Mouse (Mus musculus): ENCODE measurements around the gene Uqcr11. TPM values are rescaled to one million over a fixed set of nuclear protein-coding genes. Genes with fewer than 3 reads are reported as not detected.

The Uqcr11 gene
- polyA plus RNA-seq, 1 experiment from 2014 or later, result 1,492 TPM

DNA sequence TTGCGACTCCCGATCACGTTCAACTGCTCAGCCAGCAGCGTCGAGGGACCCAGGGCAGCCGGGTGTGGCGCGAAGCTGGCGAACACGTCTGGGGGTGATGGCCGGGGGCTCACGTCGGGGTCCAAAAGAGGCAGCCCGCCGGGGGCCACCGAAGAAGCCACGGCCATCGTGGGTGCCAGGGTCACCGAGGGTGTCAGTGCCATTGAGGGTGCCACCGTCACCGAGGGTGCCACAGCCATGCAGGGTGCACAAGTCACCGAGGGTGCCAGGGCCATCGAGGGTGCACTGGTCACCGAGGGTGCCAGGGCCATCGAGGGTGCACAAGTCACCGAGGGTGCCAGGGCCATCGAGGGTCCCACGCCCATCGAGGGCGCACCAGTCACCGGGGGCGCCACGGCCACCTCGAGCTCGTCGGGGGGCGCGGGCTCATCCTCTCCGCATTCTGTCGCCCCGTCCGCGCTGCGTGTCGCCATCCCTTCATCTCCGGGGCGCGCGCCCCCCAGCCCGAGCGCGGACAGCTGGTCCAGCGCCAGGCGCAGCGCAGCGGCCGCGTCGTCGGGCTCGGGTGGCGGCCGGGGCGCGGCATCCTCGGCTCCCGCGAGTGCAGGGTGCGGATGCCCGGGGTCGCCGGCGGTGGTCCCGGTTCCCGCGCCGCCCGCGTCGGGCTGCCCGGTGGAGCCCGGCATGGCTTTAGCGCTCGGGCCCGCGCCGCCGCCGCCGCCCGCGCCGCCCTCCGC, 19.7 kb downstream of the Uqcr11 start:
- Histone ChIP-seq H3K27me3 (ENCODE audit: control insufficient read depth, insufficient read depth, low read length) (no peaks in the 10 kb centered on the region), H3K9ac (ENCODE audit: low read length) (peak overlapping the region; percentile 87), H3K4me1 (ENCODE audit: control insufficient read depth, insufficient read depth, low read length) (peaks cover 22% of the 10 kb centered on the region), H3K27ac (ENCODE audit: low read length) (peak overlapping the region; percentile 44), H3K9me3 (replicated peaks; ENCODE audit: control insufficient read depth, low read length) (no peaks in the 10 kb centered on the region), H3K36me3 (ENCODE audit: control insufficient read depth, insufficient read depth) (peaks cover 23% of the 10 kb centered on the region), H3K4me3 (ENCODE audit: low read length) (peak overlapping the region; percentile 75), H3K4me2 (ENCODE audit: low read depth, low read length) (peak overlapping the region; percentile 98)
- peak; percentile 15 for ATAC-seq (replicated peaks; ENCODE audit: extremely low read depth, insufficient read depth, low FRiP score)
- under 1% methylated on average over 83 of the region's 94 CpGs for WGBS

DNA sequence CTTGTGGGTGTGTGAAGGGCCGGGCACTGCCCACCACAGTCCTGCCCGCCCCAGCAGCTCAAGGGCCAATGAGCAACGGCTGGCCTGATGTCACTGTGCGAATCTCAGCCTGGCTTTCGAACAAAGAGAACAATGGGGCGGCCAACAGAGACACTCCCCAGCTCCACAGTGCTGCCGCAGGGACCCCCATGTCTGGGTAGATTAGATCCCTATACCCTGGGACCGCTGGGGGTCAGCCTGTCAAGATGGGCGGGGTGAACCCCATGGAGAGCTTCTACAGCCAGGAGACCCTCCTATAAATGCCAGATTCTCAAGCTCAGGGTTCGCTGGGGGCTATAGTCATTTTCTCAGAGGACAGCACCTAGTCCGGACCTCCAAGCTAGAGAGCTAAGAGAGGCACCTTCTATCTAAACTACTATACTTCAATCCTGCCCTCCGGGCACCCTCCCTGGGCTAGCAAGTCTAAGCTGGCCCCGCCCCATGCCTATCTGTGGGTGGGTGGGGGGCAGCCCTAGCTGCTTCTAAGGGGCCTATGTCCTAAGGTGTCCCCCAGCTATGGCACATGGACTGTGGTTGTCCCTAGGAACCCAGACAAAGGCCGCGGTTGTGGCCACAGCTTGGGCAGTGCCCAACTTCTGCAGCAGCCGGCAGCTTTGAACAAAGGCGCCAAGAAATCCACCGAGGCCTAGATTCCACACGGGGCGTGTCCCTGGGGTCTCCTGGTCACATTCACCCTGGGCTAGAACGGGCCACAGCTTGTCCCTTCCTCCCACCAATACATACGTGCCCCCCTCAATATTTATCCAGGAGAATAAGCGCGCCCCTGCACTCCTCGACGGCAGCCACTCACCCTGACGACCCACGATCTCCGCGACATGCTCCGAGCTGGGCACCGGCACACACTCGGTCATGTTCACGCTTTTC, 20.6 kb downstream of the Uqcr11 start:
- Histone ChIP-seq H3K9ac (ENCODE audit: low read length) (peak overlapping the region; percentile 87), H3K9me3 (replicated peaks; ENCODE audit: control insufficient read depth, low read length) (no peaks in the 10 kb centered on the region), H3K27ac (ENCODE audit: low read length) (peak overlapping the region; percentile 44), H3K4me1 (ENCODE audit: control insufficient read depth, insufficient read depth, low read length) (peaks cover 22% of the 10 kb centered on the region), H3K27me3 (ENCODE audit: control insufficient read depth, insufficient read depth, low read length) (no peaks in the 10 kb centered on the region), H3K36me3 (ENCODE audit: control insufficient read depth, insufficient read depth) (peaks cover 24% of the 10 kb centered on the region), H3K4me3 (ENCODE audit: low read length) (peak overlapping the region; percentile 75), H3K4me2 (ENCODE audit: low read depth, low read length) (peak overlapping the region; percentile 98)
- WGBS, result 4% methylated on average over 34 of the region's 34 CpGs
- 0 out of 2 replicates have a peak, but pooled peaks have one; percentile 23 for ATAC-seq (replicated peaks; ENCODE audit: extremely low read depth, insufficient read depth, low FRiP score)

DNA sequence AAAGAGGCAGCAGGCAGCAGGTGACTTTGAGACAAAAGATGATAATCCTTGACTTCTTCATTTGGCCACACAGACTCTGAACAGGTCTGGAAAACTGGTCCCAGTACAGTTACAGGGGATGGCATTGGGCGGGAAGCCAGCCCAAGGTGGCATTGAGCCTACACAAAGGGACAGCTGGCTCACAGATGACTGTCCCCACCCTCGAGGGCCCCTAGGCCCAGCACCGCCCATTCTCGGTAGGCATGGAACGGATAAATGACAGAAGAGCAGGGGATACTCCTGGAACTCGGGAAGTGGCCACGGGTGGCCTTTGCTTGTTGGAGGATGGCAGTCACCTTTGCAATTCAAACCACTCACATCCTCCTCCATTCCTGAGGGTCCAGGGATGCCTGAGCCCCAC, 21.3 kb downstream of the Uqcr11 start:
- H3K27ac ChIP-seq (ENCODE audit: low read length), result peak overlapping the region; percentile 44; the same call in 1 of the 2 replicates
- H3K36me3 ChIP-seq (ENCODE audit: control insufficient read depth, insufficient read depth), result peaks cover 28% of the 10 kb centered on the region
- WGBS, result 27% methylated on average over 7 of the region's 7 CpGs
- no peaks in the 10 kb centered on the region for H3K27me3 ChIP-seq (ENCODE audit: control insufficient read depth, insufficient read depth, low read length)
- no peaks in the 10 kb centered on the region for H3K9me3 ChIP-seq (replicated peaks; ENCODE audit: control insufficient read depth, low read length)
- peak overlapping the region; percentile 75 for H3K4me3 ChIP-seq (ENCODE audit: low read length)
- H3K9ac ChIP-seq (ENCODE audit: low read length), result peak overlapping the region; percentile 87
- ATAC-seq (replicated peaks; ENCODE audit: extremely low read depth, insufficient read depth, low FRiP score), result no peak
- H3K4me1 ChIP-seq (ENCODE audit: control insufficient read depth, insufficient read depth, low read length), result peaks cover 22% of the 10 kb centered on the region
- peak overlapping the region; percentile 98 for H3K4me2 ChIP-seq (ENCODE audit: low read depth, low read length)

DNA sequence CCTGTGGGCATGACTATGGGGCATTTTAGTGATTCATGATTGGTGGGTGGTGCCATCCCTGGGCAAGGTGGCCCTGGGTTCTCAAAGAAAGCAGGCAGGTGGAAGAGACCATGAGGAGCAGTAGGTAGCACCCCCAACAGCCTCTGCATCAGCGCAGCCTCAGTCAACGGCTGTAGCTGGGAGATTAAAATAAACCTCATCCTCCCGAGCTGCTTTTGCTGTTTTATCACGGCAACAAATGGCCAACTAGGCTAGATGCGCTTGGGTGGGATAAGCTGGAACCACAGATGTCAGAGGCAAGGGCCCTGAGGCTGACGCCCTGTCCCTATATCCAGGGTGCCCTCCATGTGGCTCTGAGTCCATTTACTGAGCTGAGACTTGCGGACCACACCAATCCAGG, 21.9 kb downstream of the Uqcr11 start:
- peak overlapping the region; percentile 75 for H3K4me3 ChIP-seq (ENCODE audit: low read length)
- H3K27ac ChIP-seq (ENCODE audit: low read length), result no peak overlapping the region
- no peak overlapping the region; the same call in 1 of the 2 replicates for H3K9ac ChIP-seq (ENCODE audit: low read length)
- ATAC-seq (replicated peaks; ENCODE audit: extremely low read depth, insufficient read depth, low FRiP score), result no peak
- H3K27me3 ChIP-seq (ENCODE audit: control insufficient read depth, insufficient read depth, low read length), result no peaks in the 10 kb centered on the region
- 65% methylated on average over 7 of the region's 7 CpGs for WGBS
- H3K9me3 ChIP-seq (replicated peaks; ENCODE audit: control insufficient read depth, low read length), result no peaks in the 10 kb centered on the region
- H3K4me2 ChIP-seq (ENCODE audit: low read depth, low read length), result peak overlapping the region; percentile 98
- peaks cover 28% of the 10 kb centered on the region for H3K36me3 ChIP-seq (ENCODE audit: control insufficient read depth, insufficient read depth)
- H3K4me1 ChIP-seq (ENCODE audit: control insufficient read depth, insufficient read depth, low read length), result peaks cover 22% of the 10 kb centered on the region

DNA sequence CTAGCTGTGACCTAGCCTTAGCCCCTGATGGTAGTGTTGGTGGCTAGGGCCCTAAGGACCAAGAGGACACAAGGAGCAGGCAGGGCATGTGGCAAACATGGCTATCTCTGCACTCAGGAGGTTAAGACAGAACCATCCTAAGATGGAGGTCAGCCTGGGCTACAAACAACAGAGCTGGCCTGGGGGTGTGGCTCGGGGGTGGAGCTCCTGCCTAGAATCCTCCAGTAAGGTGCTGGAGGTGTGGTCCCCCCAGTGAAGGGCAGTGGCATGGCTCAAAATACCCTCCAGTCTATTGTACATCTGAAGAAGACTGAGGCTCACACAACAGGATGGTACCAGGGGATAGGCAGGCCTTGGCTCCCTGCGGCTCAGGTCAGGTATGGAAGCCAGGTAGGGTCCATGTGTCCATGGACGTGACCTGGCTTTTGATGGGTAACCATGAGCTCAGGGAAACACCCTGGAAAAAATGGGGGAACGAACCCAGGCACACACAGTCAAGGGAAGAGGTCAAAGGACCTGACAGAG, 22.5 kb downstream of the Uqcr11 start:
- Histone ChIP-seq H3K9me3 (replicated peaks; ENCODE audit: control insufficient read depth, low read length) (no peaks in the 10 kb centered on the region), H3K27ac (ENCODE audit: low read length) (no peak overlapping the region), H3K9ac (ENCODE audit: low read length) (no peak overlapping the region), H3K36me3 (ENCODE audit: control insufficient read depth, insufficient read depth) (peaks cover 28% of the 10 kb centered on the region), H3K4me2 (ENCODE audit: low read depth, low read length) (no peak overlapping the region), H3K4me3 (ENCODE audit: low read length) (no peak overlapping the region), H3K27me3 (ENCODE audit: control insufficient read depth, insufficient read depth, low read length) (no peaks in the 10 kb centered on the region), H3K4me1 (ENCODE audit: control insufficient read depth, insufficient read depth, low read length) (peaks cover 22% of the 10 kb centered on the region)
- WGBS, result 90% methylated on average over 4 of the region's 4 CpGs
- ATAC-seq (replicated peaks; ENCODE audit: extremely low read depth, insufficient read depth, low FRiP score), result no peak

DNA sequence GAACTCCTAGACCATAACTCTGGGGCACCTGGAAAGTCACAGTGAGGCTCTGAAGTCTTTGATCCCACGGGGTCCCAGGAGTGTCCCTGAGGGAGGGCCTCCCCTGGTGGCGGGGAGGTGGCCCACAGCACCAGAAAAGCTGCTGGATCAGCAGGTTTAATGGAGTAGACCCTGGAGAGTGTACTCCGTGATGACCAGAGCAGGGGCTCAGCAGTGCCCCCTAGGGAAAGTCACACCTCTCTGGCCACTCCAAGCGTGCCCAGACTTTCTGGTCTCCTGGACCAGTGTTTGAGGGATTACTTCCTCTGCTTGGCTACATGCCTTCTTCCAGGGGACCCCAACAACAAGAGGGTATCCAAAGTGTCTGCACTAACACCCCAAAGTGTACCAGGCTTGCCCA, 23.2 kb downstream of the Uqcr11 start:
- 66% methylated on average over 4 of the region's 4 CpGs for WGBS
- peaks cover 28% of the 10 kb centered on the region for H3K36me3 ChIP-seq (ENCODE audit: control insufficient read depth, insufficient read depth)
- H3K27ac ChIP-seq (ENCODE audit: low read length), result no peak overlapping the region
- no peak overlapping the region for H3K4me2 ChIP-seq (ENCODE audit: low read depth, low read length)
- H3K4me1 ChIP-seq (ENCODE audit: control insufficient read depth, insufficient read depth, low read length), result peaks cover 22% of the 10 kb centered on the region
- H3K27me3 ChIP-seq (ENCODE audit: control insufficient read depth, insufficient read depth, low read length), result no peaks in the 10 kb centered on the region
- no peak overlapping the region for H3K9ac ChIP-seq (ENCODE audit: low read length)
- H3K4me3 ChIP-seq (ENCODE audit: low read length), result no peak overlapping the region
- no peak for ATAC-seq (replicated peaks; ENCODE audit: extremely low read depth, insufficient read depth, low FRiP score)
- H3K9me3 ChIP-seq (replicated peaks; ENCODE audit: control insufficient read depth, low read length), result no peaks in the 10 kb centered on the region

DNA sequence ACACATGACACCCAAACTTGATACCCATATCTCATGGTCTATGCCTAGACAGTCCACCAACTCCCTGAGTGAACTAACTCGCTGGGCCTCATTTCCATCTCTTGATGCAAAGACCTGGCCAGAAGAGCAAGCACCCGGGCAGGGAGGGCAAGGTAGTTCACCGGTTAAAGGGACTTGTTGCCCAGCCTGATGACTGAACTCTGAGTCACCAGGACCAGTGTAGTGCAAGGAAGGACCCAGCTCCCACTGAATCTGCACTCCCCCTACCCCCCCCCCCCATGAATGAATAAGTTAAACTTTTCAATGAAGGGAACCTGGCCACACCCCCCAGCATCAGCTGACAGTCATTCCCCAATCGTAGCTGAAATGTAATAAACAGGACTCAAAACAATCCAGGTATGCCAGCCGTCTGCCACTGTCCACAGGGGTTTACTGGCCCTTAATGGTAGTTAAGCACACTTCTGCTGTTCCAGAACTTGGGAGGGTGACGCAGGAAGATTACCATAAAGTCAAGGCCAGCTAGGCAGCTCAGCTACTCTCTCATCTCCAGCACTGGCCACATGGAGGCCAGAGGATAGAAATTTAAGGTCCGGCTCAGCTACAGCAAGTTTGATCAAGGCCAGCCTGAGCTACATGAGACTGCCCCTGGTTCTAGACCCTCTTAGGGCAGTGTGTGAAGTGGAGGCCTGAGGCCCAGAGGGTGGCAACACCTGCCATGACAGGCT, 23.8 kb downstream of the Uqcr11 start:
- Histone ChIP-seq H3K27me3 (ENCODE audit: control insufficient read depth, insufficient read depth, low read length) (no peaks in the 10 kb centered on the region), H3K4me3 (ENCODE audit: low read length) (no peak overlapping the region), H3K27ac (ENCODE audit: low read length) (no peak overlapping the region), H3K36me3 (ENCODE audit: control insufficient read depth, insufficient read depth) (peaks cover 28% of the 10 kb centered on the region), H3K9ac (ENCODE audit: low read length) (no peak overlapping the region), H3K4me1 (ENCODE audit: control insufficient read depth, insufficient read depth, low read length) (peaks cover 17% of the 10 kb centered on the region), H3K9me3 (replicated peaks; ENCODE audit: control insufficient read depth, low read length) (no peaks in the 10 kb centered on the region), H3K4me2 (ENCODE audit: low read depth, low read length) (no peak overlapping the region)
- ATAC-seq (replicated peaks; ENCODE audit: extremely low read depth, insufficient read depth, low FRiP score), result no peak
- 84% methylated on average over 7 of the region's 7 CpGs for WGBS

DNA sequence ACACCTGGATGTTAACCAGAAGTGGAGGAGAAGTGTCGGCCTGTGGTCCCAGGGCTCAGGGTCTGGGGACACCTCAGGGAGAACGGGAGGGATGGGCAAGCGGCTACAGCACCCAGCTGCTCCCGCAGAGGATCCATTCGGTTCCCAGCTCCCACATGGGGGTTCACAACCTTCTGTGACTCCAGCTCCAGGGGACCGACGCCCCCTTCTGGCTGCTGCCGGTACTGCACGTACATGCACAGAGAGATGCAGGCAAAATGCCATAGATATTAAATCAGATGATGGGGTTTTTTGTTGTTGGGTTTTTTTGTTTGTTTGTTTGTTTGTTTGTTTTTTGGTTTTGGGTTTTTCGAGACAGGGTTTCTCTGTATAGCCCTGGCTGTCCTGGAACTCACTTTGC, 28.9 kb downstream of the Uqcr11 start:
- Histone ChIP-seq H3K9ac (ENCODE audit: low read length) (no peak overlapping the region), H3K27me3 (ENCODE audit: control insufficient read depth, insufficient read depth, low read length) (no peaks in the 10 kb centered on the region), H3K36me3 (ENCODE audit: control insufficient read depth, insufficient read depth) (peaks cover 19% of the 10 kb centered on the region), H3K27ac (ENCODE audit: low read length) (no peak overlapping the region), H3K4me1 (ENCODE audit: control insufficient read depth, insufficient read depth, low read length) (no peaks in the 10 kb centered on the region), H3K4me2 (ENCODE audit: low read depth, low read length) (no peak overlapping the region), H3K4me3 (ENCODE audit: low read length) (no peak overlapping the region), H3K9me3 (replicated peaks; ENCODE audit: control insufficient read depth, low read length) (peaks cover 3% of the 10 kb centered on the region; the same call in 1 of the 2 replicates)
- no peak for ATAC-seq (replicated peaks; ENCODE audit: extremely low read depth, insufficient read depth, low FRiP score)
- 45% methylated on average over 10 of the region's 10 CpGs for WGBS

Measured in heart, embryonic 16.5 days (tissue).